Mouse (Mus musculus) embryonic facial prominence, embryonic 12.5 days (tissue): ENCODE measurements around the gene Tmem33. TPM values are rescaled to one million over a fixed set of nuclear protein-coding genes. Genes with fewer than 3 reads are reported as not detected.

Experiments
- ATAC-seq: fragments of 200-750 bp; cut with Nextera tagmentation; 2 replicates; pipeline ENCODE4 v1.8.0; 2017; ENCODE audit not compliant: insufficient number of reproducible peaks, insufficient read depth, low FRiP score, low TSS enrichment
- H3K27ac ChIP-seq: fragments of 300-500 bp; sonication (generic); 2 replicates; pipeline ENCODE4 v1.5.1; 2016; ENCODE audit warnings: mild to moderate bottlenecking
- H3K27me3 ChIP-seq: fragments of 300-500 bp; sonication (generic); 2 replicates; pipeline ENCODE4 v1.6.1; 2016; ENCODE audit warnings: mild to moderate bottlenecking, moderate library complexity
- H3K36me3 ChIP-seq: fragments of 300-500 bp; sonication (generic); 2 replicates; pipeline ENCODE4 v1.6.1; 2016; ENCODE audit warnings: mild to moderate bottlenecking
- H3K4me1 ChIP-seq: fragments of 300-500 bp; sonication (generic); 2 replicates; pipeline ENCODE4 v1.6.1; 2016
- H3K4me2 ChIP-seq: fragments of 300-500 bp; sonication (generic); replicated peaks from 2 replicates; pipeline ENCODE4 v1.6.1; 2016; ENCODE audit warnings: mild to moderate bottlenecking, moderate library complexity
- H3K4me3 ChIP-seq: fragments of 300-500 bp; sonication (generic); 2 replicates; pipeline ENCODE4 v1.5.1; 2016; ENCODE audit warnings: mild to moderate bottlenecking
- H3K9ac ChIP-seq: fragments of 300-500 bp; sonication (generic); 2 replicates; pipeline ENCODE4 v1.6.1; 2016; ENCODE audit warnings: mild to moderate bottlenecking, moderate library complexity
- H3K9me3 ChIP-seq: fragments of 300-500 bp; sonication (generic); 2 replicates; pipeline ENCODE4 v1.6.1; 2016; ENCODE audit warnings: mild to moderate bottlenecking, moderate library complexity
- WGBS: fragments of 180-500 bp; shearing (Covaris S2); methylation state at CpG from one replicate; pipeline ENCODE4 v1.1.7; 2016; 5-methylcytosine and 5-hydroxymethylcytosine counted together
- polyA plus RNA-seq: library from polyadenylated mRNA; unstranded; fragments of >200 nt; fragmentation: Nextera tagmentation; extraction: Ambion mirVana; gene quantifications from 2 replicates; pipeline ENCODE4 v1.2.1, GENCODE M21; 2016

Tmem33 gene
- polyA plus RNA-seq, 1 experiment from 2014 or later = 81.0 TPM

DNA sequence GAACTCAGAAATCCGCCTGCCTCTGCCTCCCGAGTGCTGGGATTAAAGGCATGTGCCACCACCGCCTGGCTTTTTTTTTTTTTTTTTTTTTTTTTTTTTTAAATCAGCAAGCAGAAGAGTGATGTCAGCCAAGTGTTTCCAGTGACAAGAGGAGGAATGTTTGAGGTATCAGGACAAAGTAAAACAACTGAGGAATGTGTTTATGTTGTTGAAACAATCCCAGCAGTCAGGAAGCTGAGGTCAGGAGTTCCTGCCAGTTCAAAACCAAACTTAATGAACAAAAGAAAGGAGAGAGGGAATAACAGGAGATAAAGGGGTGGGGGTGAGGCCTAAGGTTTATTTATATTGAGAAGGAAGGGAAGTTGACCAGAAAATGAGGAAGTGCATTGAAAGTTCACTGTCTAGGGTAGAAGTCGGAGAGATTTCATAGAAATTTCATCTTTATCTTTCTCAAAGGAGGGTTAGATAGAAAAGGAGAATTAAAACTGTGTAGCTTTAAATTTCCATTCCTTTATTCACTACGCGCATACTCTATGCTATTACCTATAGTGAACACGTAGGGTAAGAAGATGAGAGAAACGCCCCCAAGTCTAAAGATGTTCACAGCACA lies 41.5 kb downstream of the Tmem33 start:
- no peak overlapping the region for H3K27ac ChIP-seq
- no peaks in the 10 kb centered on the region for H3K27me3 ChIP-seq
- no peak overlapping the region for H3K9ac ChIP-seq
- H3K4me1 ChIP-seq = no peaks in the 10 kb centered on the region
- H3K4me3 ChIP-seq = no peak overlapping the region
- no peaks in the 10 kb centered on the region for H3K36me3 ChIP-seq
- no peak for ATAC-seq
- H3K9me3 ChIP-seq = no peaks in the 10 kb centered on the region
- no peak overlapping the region for H3K4me2 ChIP-seq
- 87% methylated on average over 7 of the region's 8 CpGs for WGBS

GRCm38 (mm10) chr5:67303816-67304215 lies 43.5 kb downstream of the Tmem33 start:
- Histone ChIP-seq H3K4me3 (no peak overlapping the region), H3K27ac (no peak overlapping the region), H3K36me3 (no peaks in the 10 kb centered on the region), H3K9me3 (no peaks in the 10 kb centered on the region), H3K4me2 (no peak overlapping the region), H3K4me1 (peaks cover 7% of the 10 kb centered on the region), H3K27me3 (no peaks in the 10 kb centered on the region), H3K9ac (no peak overlapping the region)
- ATAC-seq = no peak
- WGBS = 80% methylated on average over 1 of the region's 1 CpGs

DNA sequence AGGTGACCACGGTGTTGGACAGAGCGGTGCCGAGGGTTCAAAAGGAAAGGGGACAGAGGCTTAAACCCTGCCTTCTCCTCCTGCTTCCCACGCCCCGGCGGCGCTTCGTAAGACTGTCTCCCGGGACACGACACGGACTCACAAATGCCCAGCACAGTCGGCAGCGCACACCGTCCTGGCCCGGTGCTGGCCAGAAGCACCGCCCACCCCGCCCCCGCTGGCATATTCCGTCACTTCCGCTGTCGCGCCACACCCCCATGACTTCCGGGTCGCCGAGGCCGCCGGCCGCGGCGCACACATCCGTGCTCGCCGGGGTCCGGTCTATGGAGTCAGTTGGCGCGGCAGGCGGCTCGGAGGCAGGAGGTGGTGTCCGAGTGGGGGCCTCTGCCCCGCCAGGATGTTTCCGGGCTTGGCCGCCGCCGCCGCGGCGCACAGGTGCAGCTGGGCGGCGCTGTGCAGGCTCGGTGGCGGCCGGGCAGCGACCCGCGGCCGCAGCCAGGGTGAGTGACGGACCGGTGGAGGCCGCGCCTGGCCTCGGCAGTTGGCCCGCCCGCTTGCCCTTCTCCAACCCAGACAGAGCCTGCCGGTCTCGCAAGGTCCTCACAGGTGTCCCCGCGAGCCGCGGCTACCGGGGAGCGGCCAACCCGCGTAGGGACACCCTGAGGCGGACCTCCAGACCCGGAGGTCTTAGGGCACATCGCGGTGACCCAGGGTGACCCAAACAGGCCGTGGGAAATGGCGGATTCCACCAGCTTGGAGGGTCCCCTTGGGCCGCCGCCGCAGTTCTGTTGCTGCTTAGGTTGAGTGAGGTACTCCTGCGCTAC lies 46.5 kb downstream of the Tmem33 start, which contains the start of gene Slc30a9:
Slc30a9 (plus strand) TSS at position 258 of the 824 bp plus-strand sequence.
- no peaks in the 10 kb centered on the region for H3K27me3 ChIP-seq
- H3K4me2 ChIP-seq = peak within 1 kb of the TSS; percentile 76
- H3K9ac ChIP-seq = peak within 1 kb of the TSS; percentile 88
- no peaks in the 10 kb centered on the region for H3K36me3 ChIP-seq
- H3K4me3 ChIP-seq = peak within 1 kb of the TSS; percentile 97
- peak; percentile 94 for ATAC-seq
- peaks cover 7% of the 10 kb centered on the region for H3K4me1 ChIP-seq
- WGBS = under 1% methylated on average over 83 of the region's 83 CpGs
- H3K27ac ChIP-seq = peak within 1 kb of the TSS; percentile 73
- H3K9me3 ChIP-seq = no peaks in the 10 kb centered on the region

DNA sequence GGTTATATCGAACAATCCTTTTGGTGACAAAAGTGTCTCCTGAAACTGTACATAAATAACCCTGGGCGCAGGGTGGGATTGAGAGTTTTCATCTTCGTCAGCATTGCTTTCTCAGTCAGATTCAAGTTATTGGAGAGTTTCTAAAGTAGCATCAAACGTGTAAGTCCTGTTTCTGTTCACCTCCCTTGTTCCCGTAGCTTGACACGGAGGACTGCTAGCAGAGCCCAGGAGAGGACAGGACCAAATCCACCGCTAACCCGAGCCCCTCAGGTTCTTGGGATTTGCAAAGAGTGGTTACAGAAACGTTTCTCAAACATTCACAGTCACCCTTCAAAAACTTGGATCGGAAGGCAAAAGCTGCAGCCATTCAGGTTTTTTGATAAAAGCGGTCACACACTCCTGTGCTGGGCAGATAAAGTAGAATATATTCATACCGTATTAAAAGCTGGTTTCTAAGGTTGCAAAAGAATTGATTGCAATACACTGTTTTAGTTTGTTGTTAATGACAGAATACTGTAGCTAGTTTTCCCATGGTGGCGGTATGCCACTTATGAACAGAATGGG lies 47.4 kb downstream of the Tmem33 start:
- Histone ChIP-seq H3K36me3 (no peaks in the 10 kb centered on the region), H3K9ac (peak overlapping the region; percentile 88), H3K27me3 (no peaks in the 10 kb centered on the region), H3K4me1 (peaks cover 7% of the 10 kb centered on the region), H3K4me3 (peak overlapping the region; percentile 97), H3K9me3 (no peaks in the 10 kb centered on the region), H3K27ac (no peak overlapping the region), H3K4me2 (peak overlapping the region; percentile 76)
- whole genome bisulfite sequencing = 35% methylated on average over 13 of the region's 13 CpGs
- ATAC-seq = no peak

GRCm38 (mm10) chr5:67311811-67312521 lies 51.6 kb downstream of the Tmem33 start:
- Histone ChIP-seq H3K9ac (no peak overlapping the region), H3K4me3 (no peak overlapping the region), H3K9me3 (no peaks in the 10 kb centered on the region), H3K4me2 (no peak overlapping the region), H3K4me1 (peaks cover 7% of the 10 kb centered on the region), H3K27ac (no peak overlapping the region), H3K27me3 (no peaks in the 10 kb centered on the region), H3K36me3 (no peaks in the 10 kb centered on the region)
- 83% methylated on average over 3 of the region's 3 CpGs for WGBS
- no peak for ATAC-seq

DNA sequence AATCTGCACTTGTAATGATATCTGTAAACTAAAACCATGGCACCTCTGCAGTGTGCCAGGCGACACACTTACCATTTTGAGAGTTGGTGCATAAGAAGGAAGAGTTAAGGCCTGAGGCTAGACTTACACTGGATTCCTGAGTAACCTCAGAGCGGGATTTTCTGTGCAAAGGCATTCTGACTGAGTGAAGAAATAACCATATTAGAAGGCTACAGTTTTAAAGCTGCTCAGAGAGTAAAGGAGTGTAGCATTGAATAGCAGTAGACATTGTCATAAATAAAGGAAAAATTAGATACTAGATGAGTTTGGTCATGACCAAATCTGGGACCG lies 52.1 kb downstream of the Tmem33 start:
- Histone ChIP-seq H3K36me3 (0 out of 2 replicates have a peak, but pooled peaks cover under 1% of the 10 kb centered on the region), H3K4me2 (no peak overlapping the region), H3K27ac (no peak overlapping the region), H3K4me3 (no peak overlapping the region), H3K9me3 (no peaks in the 10 kb centered on the region), H3K4me1 (peaks cover 7% of the 10 kb centered on the region), H3K27me3 (no peaks in the 10 kb centered on the region), H3K9ac (no peak overlapping the region)
- ATAC-seq = no peak
- 82% methylated on average over 3 of the region's 3 CpGs for WGBS

DNA sequence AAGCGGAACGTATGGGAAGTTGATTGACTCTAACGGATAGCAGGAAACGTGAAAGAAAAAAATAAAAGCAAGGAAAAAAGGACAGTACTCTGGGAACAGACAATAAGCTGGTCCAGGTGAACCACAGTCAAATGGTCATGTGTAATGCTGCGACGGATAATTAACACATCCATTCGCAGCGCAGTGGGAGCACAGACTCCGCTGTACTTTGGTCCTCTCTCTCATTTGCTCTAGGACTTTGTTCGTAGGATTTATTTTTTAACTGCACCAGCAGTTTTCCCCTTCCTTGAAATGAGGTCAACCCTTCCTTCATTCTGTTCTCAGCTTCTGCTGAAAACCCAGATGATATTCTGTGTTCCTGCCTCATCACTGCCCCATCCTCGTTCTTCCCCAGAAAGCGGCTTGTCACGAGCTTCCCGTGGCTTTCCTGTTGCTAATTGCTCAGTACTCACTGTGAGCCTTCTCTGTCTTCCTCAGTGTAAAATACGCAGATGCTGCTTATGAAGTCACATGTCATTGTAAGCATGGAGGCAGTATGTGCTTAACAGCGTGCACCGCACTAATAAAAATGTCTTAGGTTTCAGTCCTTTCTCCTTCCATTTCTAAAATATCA lies 61.4 kb downstream of the Tmem33 start:
- Histone ChIP-seq H3K9me3 (no peaks in the 10 kb centered on the region), H3K9ac (no peak overlapping the region), H3K27ac (no peak overlapping the region), H3K4me1 (no peaks in the 10 kb centered on the region), H3K4me2 (no peak overlapping the region), H3K4me3 (no peak overlapping the region), H3K36me3 (peaks cover 14% of the 10 kb centered on the region), H3K27me3 (no peaks in the 10 kb centered on the region)
- no peak for ATAC-seq
- 86% methylated on average over 17 of the region's 17 CpGs for WGBS

GRCm38 (mm10) chr5:67324032-67324431 lies 63.7 kb downstream of the Tmem33 start:
- Histone ChIP-seq H3K36me3 (no peaks in the 10 kb centered on the region), H3K27me3 (no peaks in the 10 kb centered on the region), H3K9me3 (no peaks in the 10 kb centered on the region), H3K9ac (no peak overlapping the region), H3K4me3 (no peak overlapping the region), H3K27ac (no peak overlapping the region), H3K4me1 (no peaks in the 10 kb centered on the region), H3K4me2 (no peak overlapping the region)
- 73% methylated on average over 1 of the region's 1 CpGs for WGBS
- no peak for ATAC-seq

GRCm38 (mm10) chr5:67340811-67341210 lies 80.4 kb downstream of the Tmem33 start:
- ATAC-seq = no peak
- WGBS = 86% methylated on average over 6 of the region's 6 CpGs
- Histone ChIP-seq H3K9ac (no peak overlapping the region), H3K27me3 (no peaks in the 10 kb centered on the region), H3K36me3 (peaks cover 39% of the 10 kb centered on the region), H3K4me2 (no peak overlapping the region), H3K4me3 (no peak overlapping the region), H3K27ac (no peak overlapping the region), H3K4me1 (no peaks in the 10 kb centered on the region), H3K9me3 (no peaks in the 10 kb centered on the region)
